Mouse (Mus musculus) intestine, embryonic 15.5 days (tissue): ENCODE results near the gene Gm3327. TPM values are rescaled to one million over a fixed set of nuclear protein-coding genes. Genes with fewer than 3 reads are reported as not detected.
"Not testable (repeated sequence)": the region's sequence is repeated elsewhere in the genome, so short reads cannot be mapped to it uniquely, and the experiment has no call there.

Source experiments
- ATAC-seq: fragments of 200-750 bp; cut with Nextera tagmentation; 2 replicates; pipeline ENCODE4 v1.8.0; 2017; ENCODE audit warnings: moderate TSS enrichment, moderate library complexity
- H3K27ac ChIP-seq: fragments of 300-500 bp; sonication (generic); 2 replicates; pipeline ENCODE4 v1.5.1; 2015; ENCODE audit warnings: mild to moderate bottlenecking, inconsistent platforms
- H3K27me3 ChIP-seq: fragments of 300-500 bp; sonication (generic); replicated peaks from 2 replicates; pipeline ENCODE4 v1.6.1; 2015; ENCODE audit warnings: inconsistent platforms
- H3K36me3 ChIP-seq: fragments of 300-500 bp; sonication (generic); 2 replicates; pipeline ENCODE4 v1.6.1; 2015; ENCODE audit warnings: inconsistent platforms
- H3K4me1 ChIP-seq: fragments of 300-500 bp; sonication (generic); replicated peaks from 2 replicates; pipeline ENCODE4 v1.6.1; 2015; ENCODE audit warnings: inconsistent platforms
- H3K4me2 ChIP-seq: fragments of 300-500 bp; sonication (generic); replicated peaks from 2 replicates; pipeline ENCODE4 v1.6.1; 2015; ENCODE audit warnings: mild to moderate bottlenecking, inconsistent platforms
- H3K4me3 ChIP-seq: fragments of 300-500 bp; sonication (generic); replicated peaks from 2 replicates; pipeline ENCODE4 v1.5.1; 2015; ENCODE audit warnings: inconsistent platforms
- H3K9ac ChIP-seq: fragments of 300-500 bp; sonication (generic); 2 replicates; pipeline ENCODE4 v1.6.1; 2015; ENCODE audit warnings: inconsistent platforms
- H3K9me3 ChIP-seq: fragments of 300-500 bp; sonication (generic); 2 replicates; pipeline ENCODE4 v1.6.1; 2016; ENCODE audit warnings: inconsistent platforms
- WGBS: fragments of 180-500 bp; shearing (Covaris S2); methylation state at CpG from one replicate; pipeline ENCODE4 v1.1.7; 2015; 5-methylcytosine and 5-hydroxymethylcytosine counted together
- polyA plus RNA-seq: library from polyadenylated mRNA; unstranded; fragments of >200 nt; fragmentation: Nextera tagmentation; extraction: Ambion mirVana; gene quantifications from 2 replicates; pipeline ENCODE4 v1.2.1, GENCODE M21; 2015

Gene Gm3327
- polyA plus RNA-seq = not detected in 2 replicates

DNA sequence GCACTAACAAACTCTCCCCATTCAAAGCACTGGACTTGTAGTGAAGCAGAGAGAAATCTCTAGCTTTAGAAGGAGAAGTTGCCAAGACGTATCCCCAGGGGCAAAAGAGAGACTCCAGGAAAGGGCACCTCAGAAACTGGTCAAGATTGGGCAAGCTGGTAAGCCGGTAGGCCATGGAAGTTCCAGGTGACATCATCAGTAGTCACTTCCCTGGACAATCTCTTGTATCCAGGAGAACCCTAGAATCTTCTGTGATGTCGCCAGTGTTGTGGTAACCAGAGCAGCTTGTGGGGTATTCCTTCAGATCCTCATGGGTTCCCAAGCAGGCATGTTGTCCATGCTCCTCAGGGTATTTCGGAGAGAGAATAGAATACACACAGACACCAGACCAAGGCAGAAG is at the start of gene Gm3327:
Gene Gm3327 (plus strand): TSS at position 301 of the 400 bp plus-strand sequence.
- H3K4me2 ChIP-seq, ATAC-seq: not testable (repeated sequence)
- WGBS = 90% methylated on average over 4 of the region's 4 CpGs

DNA sequence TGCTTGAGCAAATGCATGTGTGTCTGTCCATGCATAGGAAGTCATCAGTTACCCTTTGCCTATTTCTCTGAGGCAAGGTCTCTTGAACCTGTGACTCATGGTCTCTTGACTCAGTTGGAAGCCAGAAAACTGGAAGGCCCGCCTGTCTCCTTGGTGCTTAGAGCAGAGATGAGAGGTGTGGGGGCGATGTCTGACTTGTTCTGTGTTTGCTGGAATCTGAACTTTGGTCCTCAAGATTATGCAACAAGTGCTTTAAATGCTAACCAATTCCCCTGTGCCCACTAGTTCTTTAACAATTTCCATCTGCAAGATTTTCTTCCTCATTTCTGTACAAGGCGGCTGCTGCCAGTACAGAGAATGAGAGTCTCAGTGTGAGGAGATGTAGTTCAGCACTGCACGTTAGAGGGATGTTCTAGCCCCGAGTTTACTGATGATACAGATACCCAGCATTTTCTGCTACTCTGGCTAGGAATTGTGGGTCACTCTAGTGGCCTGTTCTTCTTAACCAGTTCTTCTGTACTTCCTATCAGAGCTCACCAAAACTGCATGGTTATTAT is 45.8 kb upstream of the Gm3327 start:
- not testable (repeated sequence) for H3K9me3 ChIP-seq, H3K4me2 ChIP-seq, H3K27me3 ChIP-seq, H3K9ac ChIP-seq, H3K4me1 ChIP-seq, H3K36me3 ChIP-seq, H3K27ac ChIP-seq, H3K4me3 ChIP-seq
- ATAC-seq = peak; percentile 90
- WGBS = 68% methylated on average over 5 of the region's 5 CpGs

More for the DNA sequence above, at the start of gene Gm3327:
- H3K27ac ChIP-seq, H3K9me3 ChIP-seq, H3K9ac ChIP-seq, H3K4me3 ChIP-seq, H3K36me3 ChIP-seq, H3K4me1 ChIP-seq, H3K27me3 ChIP-seq: not testable (repeated sequence)

DNA sequence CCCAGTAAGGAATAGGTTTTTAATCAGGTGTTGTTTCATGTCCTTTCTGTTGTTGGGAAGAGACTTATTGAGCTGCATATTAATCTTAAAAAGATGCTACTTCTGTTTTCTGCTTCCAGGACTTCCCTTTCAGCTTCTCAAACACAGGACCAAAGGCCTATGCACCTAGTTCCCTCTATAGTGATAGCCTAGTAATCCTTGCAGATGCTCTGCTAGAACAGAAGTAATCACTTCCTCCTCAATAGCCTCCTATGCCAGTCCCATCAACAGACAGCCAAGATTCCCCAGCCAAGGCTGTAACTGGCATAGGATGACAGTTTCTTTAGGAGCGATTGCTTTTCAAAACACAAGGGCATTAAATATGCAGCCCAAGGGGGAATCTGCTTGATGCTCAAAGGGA is 37.1 kb upstream of the Gm3327 start:
- not testable (repeated sequence) for H3K36me3 ChIP-seq, H3K4me3 ChIP-seq, H3K9me3 ChIP-seq, ATAC-seq, H3K9ac ChIP-seq, H3K4me1 ChIP-seq, H3K27ac ChIP-seq, H3K4me2 ChIP-seq, H3K27me3 ChIP-seq
- 86% methylated on average over 1 of the region's 1 CpGs for WGBS

DNA sequence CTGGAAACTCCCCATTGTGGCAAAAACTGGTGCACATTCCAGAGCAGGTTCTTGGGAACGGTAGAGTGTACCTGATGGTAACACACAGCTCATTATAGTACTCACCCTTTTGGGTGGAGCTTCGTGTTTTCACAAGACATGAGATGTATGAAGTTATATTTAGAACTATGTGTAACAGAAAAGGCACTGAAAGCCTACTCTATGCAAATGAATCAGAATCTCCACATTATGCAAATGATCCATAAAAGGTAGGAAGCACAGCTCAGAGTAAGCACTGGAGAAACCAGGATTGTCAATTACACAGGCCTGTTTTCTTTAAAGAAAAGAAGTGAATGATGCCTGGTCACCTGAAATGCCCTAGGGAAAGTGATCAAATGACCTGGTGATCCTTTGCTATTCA is 36.1 kb upstream of the Gm3327 start:
- H3K4me1 ChIP-seq, H3K9ac ChIP-seq, H3K27ac ChIP-seq, H3K36me3 ChIP-seq, ATAC-seq, H3K27me3 ChIP-seq, H3K4me2 ChIP-seq, H3K9me3 ChIP-seq, H3K4me3 ChIP-seq: not testable (repeated sequence)
- WGBS = 76% methylated on average over 2 of the region's 2 CpGs

DNA sequence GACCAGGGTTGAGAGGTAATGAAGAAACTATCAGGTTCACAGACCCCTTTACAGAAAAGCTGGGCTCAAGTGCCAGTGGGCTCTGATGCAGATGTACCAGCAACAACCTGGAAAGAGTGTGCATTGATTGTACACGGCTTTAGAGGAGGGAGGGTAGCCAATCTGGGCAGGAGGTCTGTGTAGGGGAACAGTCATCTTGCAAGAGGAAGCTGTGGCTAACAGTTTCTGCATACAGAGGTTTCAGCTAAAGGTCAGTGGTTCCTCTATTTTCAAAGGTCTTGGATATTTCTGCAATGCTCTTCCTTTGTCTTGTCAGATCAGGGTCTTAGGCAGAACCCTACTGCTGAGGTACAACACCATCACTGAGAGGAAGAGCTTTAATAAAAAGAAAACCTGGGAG is 32.1 kb upstream of the Gm3327 start:
- H3K27me3 ChIP-seq, H3K4me2 ChIP-seq, H3K4me1 ChIP-seq, ATAC-seq, H3K9me3 ChIP-seq, H3K4me3 ChIP-seq, H3K27ac ChIP-seq, H3K9ac ChIP-seq, H3K36me3 ChIP-seq: not testable (repeated sequence)
- WGBS = 74% methylated on average over 1 of the region's 1 CpGs

DNA sequence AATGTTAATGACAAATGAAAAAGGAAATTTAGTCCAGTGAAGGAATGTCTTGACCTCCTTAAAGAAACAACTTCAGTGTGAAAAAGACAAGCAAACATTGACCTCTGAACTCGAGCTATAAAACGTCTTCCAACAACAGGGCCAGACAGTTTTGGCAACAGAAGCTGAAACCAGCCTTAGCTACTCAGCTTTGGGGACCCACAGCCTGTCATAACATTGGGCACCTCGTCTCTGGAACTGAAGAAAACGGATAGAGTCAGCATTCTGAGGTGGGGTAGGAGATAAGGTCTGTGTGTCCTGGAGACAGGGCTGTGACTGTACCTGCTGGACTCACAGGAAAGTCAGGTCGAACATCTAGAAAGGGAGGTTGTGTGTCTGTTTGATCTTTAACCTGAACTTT is 29.2 kb upstream of the Gm3327 start:
- not testable (repeated sequence) for ATAC-seq, H3K36me3 ChIP-seq, H3K9ac ChIP-seq, H3K4me1 ChIP-seq, H3K27ac ChIP-seq, H3K27me3 ChIP-seq, H3K4me3 ChIP-seq, H3K4me2 ChIP-seq, H3K9me3 ChIP-seq
- 20% methylated on average over 5 of the region's 5 CpGs for WGBS

DNA sequence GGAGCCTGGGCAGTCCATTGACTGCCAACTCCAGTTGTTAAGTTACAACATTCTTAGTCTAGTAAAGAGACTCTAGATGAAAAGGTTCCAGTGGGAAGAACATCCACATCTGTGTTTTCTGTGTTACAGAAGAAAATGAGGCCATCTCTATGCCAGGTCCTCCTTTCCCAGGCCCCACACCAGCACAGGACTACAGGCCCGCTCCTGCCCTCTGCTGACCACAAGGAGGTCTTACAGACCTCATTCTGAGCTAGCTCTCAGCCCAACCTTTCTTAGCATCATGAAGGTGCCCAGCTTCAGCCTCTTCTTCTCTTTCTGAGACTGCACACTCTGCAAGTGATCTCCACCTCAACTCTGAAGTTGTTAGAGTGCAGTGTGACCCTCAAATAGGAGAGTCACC is 23.6 kb upstream of the Gm3327 start:
- not testable (repeated sequence) for H3K4me1 ChIP-seq, H3K4me2 ChIP-seq, H3K9me3 ChIP-seq, H3K27ac ChIP-seq, H3K36me3 ChIP-seq, H3K4me3 ChIP-seq, H3K27me3 ChIP-seq, H3K9ac ChIP-seq, ATAC-seq
- WGBS = no CpG with 5 or more reads among the region's 1 CpGs

DNA sequence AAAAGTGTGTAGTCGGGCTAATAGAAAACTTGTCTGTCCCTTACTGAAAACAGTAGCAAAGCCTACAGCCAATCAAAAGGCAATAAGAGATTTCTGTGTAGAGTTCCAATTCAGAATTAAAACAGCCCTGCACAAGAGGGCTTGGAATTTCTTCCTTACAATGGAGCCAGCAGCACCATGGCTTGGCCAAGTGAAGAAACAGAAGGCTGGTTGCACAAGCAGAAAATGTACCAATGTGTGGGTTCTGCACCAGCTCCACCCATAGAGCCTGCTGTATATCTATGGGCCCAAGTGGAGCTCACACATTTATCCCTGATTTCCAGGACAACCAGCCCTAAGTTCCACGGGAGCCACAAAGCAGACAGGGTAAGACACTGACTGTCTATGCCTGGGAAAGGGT is 21.3 kb upstream of the Gm3327 start, which contains the start of gene Ear2:
Gene Ear2 (plus strand): TSS at position 301 of the 400 bp plus-strand sequence.
- H3K27me3 ChIP-seq, H3K9ac ChIP-seq, H3K9me3 ChIP-seq, H3K27ac ChIP-seq, H3K4me3 ChIP-seq, ATAC-seq, H3K4me2 ChIP-seq, H3K4me1 ChIP-seq, H3K36me3 ChIP-seq: not testable (repeated sequence)
- 82% methylated on average over 2 of the region's 2 CpGs for WGBS

DNA sequence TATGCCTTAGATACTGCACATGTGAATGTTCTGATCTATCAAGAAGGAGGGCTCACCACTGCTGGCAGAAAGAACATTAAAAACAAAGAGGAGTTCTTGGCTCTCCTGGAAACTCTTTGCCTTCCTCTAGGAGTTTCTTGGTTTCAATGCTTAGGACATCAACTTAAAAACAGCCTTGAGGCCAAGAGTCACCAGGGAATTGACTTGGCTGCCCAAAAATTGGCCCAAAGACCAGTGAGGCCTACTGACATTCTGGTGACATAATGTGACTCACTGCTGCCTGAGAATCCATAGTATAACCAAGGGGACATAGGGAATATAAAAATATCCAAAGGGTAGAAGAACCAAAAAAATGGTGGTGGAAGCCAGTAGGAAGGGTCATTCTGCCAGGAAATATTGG is 12.7 kb upstream of the Gm3327 start:
- Histone ChIP-seq H3K4me2 (no peak overlapping the region), H3K27me3 (no peaks in the 10 kb centered on the region), H3K4me3 (no peak overlapping the region), H3K9ac (no peak overlapping the region), H3K4me1 (no peaks in the 10 kb centered on the region), H3K9me3 (no peaks in the 10 kb centered on the region), H3K36me3 (no peaks in the 10 kb centered on the region), H3K27ac (no peak overlapping the region)
- no peak for ATAC-seq

Other genes with a start within 250 kb of the Gm3327 start
- not detected in 2 replicates for gene Ear1, start 248.3 kb upstream of the Gm3327 start, polyA plus RNA-seq
- not detected in 2 replicates for gene Ear10, start 200.3 kb upstream of the Gm3327 start, polyA plus RNA-seq
- gene Gm8113, start 198.5 kb upstream of the Gm3327 start, polyA plus RNA-seq = 10.4 and 11.9 TPM in 2 replicates
- gene Ang5, start 166.8 kb upstream of the Gm3327 start, polyA plus RNA-seq = not detected in 2 replicates
- not detected in 2 replicates for gene Ang6, start 121.6 kb upstream of the Gm3327 start, polyA plus RNA-seq
- 0.33 and 0.89 TPM in 2 replicates for gene Ear2, start 21.2 kb upstream of the Gm3327 start, polyA plus RNA-seq
- gene Gm8212, start 73.8 kb downstream of the Gm3327 start, polyA plus RNA-seq = not detected in 2 replicates
- gene 4930503E14Rik, start 89.4 kb downstream of the Gm3327 start, polyA plus RNA-seq = not detected in 2 replicates
- not detected in 2 replicates for gene Gm8220, start 161.7 kb downstream of the Gm3327 start, polyA plus RNA-seq
- gene Gm5930, start 214.7 kb downstream of the Gm3327 start, polyA plus RNA-seq = not detected in 2 replicates
- gene Gm8229, start 241.5 kb downstream of the Gm3327 start, polyA plus RNA-seq = not detected in 2 replicates